Mouse (Mus musculus) A20 (cell line): ENCODE data around the gene Dgkd.

ENCODE experiments used
- DNase-seq: peaks from one replicate; pipeline ENCODE4 v3.0.0-alpha.2; 2011; ENCODE audit warnings: low read depth, low spot score

Gene Dgkd

GRCm38 (mm10) chr1:87880856-87881255 lies 27.8 kb downstream of the Dgkd start:
- DNase-seq = no peak

DNA sequence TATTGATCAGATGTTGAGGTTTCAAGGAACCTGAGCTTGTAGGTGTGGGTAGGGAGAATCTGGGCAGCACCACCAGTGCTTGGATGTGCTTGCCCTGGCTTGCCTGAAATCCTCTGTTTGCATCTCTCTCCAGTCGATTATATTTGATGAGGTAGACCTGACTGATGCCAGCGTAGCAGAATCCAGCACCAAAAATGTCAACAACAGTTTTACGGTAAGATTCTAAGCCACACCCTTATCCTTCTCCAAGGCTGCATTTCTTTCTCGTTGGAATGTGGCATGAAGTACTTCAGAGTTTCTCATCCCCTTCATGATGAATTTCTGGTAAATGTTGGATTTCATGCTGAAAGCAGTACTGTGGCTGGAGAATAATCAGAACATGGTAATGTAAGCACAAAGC lies 28.6 kb downstream of the Dgkd start:
- no peak for DNase-seq

- no peak for DNase-seq
Measured at GRCm38 (mm10) chr1:87882554-87882953, 29.5 kb downstream of the Dgkd start.

- no peak for DNase-seq
Measured at GRCm38 (mm10) chr1:87890960-87891359, 37.9 kb downstream of the Dgkd start.

DNA sequence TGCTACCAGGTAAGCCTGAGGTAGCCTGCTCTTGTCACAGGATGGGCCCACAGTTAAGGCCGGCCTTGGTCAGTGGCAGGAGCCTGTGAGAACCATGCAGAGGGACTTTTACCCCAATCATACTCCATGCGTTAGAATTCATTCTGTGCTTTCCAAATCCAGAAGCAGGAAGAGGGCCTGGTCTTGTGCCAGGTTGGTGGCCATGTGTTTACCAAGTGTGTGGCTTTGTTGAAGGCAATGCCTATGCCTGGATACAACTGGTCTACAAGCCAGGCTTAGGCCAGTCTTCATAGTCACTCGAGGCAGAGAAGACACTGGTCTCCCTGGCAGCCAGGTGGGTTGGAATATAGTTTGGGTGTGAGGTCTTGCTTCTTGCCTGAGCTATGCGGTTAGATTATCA lies 38.5 kb downstream of the Dgkd start:
- no peak for DNase-seq

DNA sequence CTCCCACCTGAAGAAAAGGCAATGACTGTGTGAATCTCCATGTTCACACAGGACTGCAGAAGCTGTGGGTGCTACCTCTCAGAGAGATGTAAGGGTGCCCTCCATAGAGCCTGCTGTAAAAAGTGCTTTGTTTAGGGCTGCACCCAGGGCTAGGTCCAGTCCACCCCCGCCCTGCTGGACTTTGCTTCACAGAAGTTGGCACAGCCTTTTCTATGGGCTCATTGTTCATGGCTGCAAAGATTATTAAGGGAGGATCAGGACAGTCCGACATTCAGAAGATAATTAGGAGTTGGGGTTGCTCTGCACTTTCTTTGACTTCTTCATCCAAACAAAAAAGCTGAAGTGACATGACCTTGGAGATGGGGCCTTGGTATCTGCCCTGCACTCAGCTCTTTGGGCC lies 39.4 kb downstream of the Dgkd start:
- DNase-seq = no peak

- DNase-seq = no peak
Measured at GRCm38 (mm10) chr1:87893414-87893813, 40.3 kb downstream of the Dgkd start.

DNA sequence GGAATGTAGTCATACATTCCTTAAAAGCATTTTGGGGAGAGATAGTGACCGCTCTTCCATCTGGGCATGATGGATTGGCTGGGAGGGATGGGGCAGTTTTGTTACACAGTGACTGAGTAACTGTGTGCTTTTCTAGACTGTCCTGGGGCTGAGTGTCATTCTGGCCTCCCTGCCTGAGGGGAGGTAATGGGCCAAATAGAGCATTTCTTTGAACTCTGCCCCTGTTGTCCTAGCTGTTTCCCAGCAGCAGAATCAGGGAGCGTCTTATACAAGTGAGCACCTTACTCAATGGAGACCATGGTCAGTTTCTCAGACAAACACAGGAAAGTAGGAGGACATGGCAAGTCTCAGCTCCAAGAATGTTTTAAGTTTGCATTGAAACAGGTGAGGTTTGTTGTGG lies 43.8 kb downstream of the Dgkd start:
- DNase-seq = no peak

DNA sequence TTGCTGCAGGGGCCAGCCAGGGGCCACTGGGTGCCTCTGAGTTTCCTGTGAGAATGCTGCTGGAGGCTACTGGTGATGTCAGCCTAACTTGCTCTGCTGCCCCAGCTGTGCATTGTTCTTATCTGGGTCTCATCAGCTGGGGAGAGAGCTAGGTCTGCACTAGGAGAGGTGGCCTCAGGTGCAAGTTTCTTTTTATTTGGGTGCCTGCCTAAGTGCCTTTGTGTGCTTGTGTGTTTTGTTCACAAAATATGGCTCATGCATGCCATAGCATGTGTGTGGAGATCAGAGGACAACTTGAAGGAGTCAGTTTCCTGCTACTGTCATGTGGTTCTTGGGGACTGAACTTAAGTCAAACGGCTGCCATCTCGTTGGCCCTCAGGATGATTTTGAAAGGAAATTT lies 46.6 kb downstream of the Dgkd start:
- DNase-seq = no peak

DNA sequence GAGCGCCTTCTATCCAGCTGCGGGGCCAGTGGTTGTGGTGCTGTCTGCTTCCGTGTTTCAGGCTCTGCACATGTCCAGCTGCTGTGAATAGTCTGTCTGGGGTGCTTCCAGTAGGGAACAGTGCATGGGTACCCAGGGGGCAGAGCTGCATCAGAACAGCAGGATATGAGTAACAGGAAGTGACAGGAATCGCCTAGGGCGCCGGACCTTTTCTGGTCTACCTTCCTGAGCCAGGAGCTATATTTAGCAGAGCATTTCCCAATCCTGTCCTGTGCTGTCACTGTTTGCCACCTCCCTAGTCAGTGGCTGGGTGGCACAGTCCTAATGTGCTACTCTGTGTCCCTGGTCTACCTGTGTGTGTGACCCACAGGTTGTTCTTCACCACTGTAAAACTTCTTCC lies 47.9 kb downstream of the Dgkd start:
- no peak for DNase-seq

GRCm38 (mm10) chr1:87902186-87902585 lies 49.1 kb downstream of the Dgkd start:
- DNase-seq = no peak

DNA sequence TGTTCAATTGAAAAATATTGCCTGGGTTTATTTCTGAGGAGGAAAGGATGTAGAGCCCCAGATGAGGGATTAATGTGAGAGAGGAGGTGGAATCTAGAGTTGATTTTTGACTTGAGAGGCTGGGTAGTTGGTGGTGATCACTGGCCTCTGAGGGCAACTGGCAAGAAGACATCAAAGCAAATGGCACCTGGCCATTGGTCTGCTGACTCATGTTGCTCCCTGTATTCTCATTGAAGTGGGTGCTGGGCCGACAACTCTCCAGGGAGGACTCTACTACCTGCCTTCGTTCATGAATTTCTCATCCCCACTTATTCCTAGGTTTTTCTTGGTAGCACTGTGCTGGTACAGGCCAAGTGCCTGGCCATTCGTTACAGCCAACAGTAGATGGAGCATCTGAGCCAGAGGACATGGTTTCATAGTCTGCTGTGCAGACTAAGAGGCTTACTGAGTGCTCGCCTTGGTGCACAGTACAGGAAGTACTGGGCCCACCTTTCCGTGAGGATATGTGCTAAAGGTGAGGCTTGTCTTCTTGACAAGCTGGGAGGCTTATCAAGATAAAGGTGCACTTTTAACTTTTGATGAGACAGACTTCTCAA lies 53.4 kb downstream of the Dgkd start:
- DNase-seq = no peak

DNA sequence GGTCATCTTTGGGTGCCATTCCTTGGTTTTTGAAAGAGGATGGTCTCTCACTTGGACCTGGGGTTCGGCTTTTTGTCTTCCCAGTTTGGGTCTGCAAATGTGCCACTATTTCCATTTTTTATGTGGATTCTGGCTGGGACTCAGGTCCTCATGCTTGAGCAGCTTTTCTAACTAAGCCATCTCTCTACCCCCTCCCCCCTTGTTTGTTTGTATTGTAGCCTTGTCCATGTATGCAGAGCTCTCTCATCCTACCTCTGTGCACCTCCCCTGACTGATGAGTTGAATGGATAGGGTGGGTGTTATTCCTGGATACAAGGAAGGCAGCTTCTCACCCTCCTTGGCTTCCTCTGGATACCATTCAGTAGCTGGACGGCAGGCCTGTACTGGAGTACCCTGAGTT lies 54.9 kb downstream of the Dgkd start:
- no peak for DNase-seq

DNA sequence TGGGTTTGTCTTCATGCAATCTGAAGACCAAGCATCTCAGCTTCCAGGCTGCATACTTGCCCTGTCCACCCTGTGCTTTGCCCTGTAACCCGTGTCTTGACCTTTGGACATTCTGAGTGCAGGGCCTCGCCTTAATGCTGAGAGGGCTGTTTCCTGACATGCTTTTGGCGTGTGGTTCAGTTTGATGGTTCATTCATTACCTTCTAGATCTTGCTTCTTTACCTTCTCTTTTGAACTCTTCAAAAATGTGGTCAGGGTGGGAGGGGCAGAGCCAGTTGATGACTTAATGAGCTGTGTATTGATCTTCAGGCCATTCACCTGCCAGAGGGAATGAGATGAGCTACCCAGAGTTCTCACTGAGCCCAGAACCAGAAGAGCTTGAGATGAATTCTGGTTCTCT lies 55.6 kb downstream of the Dgkd start:
- DNase-seq = no peak

- no peak for DNase-seq
Measured at GRCm38 (mm10) chr1:87909565-87909964, 56.5 kb downstream of the Dgkd start.

- no peak for DNase-seq
Measured at GRCm38 (mm10) chr1:87910428-87910827, 57.3 kb downstream of the Dgkd start.

DNA sequence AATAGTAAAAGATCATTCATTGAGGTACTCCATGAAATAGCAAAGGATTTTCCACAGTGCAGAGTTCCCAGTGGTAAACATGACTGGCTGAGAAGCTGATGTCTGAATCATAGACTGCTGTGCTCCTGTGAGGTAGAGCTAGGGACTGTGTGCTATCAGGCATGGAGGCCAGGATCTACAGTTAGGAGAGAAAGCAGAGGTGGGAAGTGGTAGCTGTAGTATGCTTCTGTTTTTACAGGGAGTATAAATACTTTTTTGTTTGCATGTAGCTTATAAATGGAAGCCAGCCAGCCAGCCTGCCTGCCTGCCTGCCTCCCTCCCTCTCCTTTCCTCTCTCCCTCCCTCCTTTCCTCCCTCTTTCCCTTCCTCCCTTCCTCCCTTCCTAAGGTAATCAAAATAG lies 60.3 kb downstream of the Dgkd start:
- no peak for DNase-seq

DNA sequence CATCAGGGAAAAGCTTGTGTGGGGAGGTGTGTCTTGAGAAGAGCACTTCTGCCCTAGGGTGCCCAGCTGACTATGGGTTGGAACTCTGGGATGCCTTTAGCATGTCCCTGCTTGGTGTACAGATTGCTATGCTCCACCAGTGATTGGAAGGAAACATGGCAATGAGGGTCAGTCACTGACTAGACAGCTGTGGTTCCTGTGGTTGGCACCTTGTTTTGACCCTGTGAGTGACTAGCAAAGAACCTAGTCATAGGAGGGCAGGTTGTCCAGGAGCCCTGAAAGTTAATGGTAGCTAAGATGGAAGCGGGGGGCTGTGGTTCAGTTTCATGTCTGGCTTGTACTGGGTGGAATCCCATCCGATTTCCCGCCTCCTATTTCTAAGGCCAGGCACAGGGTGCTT lies 64.3 kb downstream of the Dgkd start:
- DNase-seq = no peak

DNA sequence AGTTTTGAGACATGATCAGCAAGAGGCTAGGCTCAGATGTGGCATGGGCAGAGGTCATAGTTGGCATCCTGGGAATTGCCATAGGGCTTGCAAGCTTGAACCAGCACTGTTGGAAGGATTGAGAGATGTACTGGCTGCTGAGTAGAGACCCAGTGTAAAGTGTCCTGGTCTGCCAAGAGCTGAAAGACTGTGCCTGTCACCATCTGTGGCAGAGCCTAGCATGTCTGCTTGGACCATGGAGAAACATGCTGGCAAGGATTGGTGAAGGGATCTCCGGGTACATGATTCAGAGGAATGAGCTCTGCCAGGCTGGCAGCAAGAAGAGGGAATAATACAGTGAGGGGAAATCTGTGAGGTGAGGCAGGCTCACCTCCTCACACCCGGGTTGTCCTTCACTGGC lies 65.0 kb downstream of the Dgkd start:
- no peak for DNase-seq

- DNase-seq = no peak
Measured at GRCm38 (mm10) chr1:87920056-87920614, 67.0 kb downstream of the Dgkd start.

- peak; percentile 47 for DNase-seq
Measured at GRCm38 (mm10) chr1:87922666-87923065, 69.6 kb downstream of the Dgkd start.

DNA sequence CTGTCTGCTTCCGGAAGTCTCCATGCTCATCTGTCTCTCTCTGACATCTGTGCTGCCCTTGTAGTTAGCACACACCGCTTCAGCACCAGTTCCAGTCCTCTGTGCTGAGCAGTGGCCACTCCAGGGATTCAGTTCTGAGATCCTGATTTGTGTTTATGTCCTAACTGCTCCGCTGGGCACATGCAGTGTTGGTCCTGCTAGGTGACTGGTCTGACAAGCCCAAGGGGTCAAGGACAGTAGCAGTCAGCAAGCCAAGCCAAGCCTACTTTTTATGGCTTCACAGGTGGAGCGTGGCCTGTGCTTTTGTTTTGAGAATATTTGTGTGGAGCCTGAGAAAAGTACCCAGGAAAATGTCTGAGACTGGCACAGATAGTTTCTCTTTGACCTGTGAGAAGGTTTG lies 71.8 kb downstream of the Dgkd start:
- DNase-seq = no peak

GRCm38 (mm10) chr1:87929730-87930129 lies 76.6 kb downstream of the Dgkd start:
- no peak for DNase-seq

DNA sequence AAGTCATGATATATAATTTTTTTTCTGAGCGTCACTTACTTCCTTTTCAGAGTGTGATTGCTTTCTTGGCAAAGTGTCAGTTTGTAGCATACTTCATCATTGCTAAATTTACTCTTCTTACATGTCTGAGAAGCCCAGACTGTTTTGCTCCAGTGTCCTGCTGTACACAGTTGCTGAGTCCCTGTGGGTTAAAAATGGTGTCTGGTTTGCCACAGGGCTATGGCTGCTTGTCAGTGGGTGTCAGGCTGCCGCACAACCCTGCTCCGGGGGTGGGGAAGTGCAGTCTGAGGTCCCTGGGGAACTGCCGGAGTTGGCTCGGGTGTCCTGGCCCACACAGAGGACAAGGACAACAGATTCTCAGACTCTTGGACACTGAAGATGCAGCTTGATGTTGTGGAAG lies 80.0 kb downstream of the Dgkd start:
- DNase-seq = no peak
